Comparison of ENCODE assay signal across 8 mouse cellular contexts in genomic region chr19:5799566-5800349, GRCm38 (mm10). TPM values are rescaled to one million over a fixed set of nuclear protein-coding genes. Genes with fewer than 3 reads are reported as not detected.
DNase-seq lines count a peak whose midpoint lies in the region; ATAC-seq and TF ChIP-seq lines count a peak whose summit lies in the region.

No protein-coding gene starts in this region.

- peaks cover 39% of the 10 kb centered on the region for H3K36me3 ChIP-seq in heart, adult 2 months (ENCODE audit: control insufficient read depth, insufficient read depth, low read length)
- H3K36me3 ChIP-seq in forebrain, embryonic 14.5 days (ENCODE audit: control insufficient read depth, insufficient read depth, low read length), result peaks cover 48% of the 10 kb centered on the region
- H3K36me3 ChIP-seq in limb, embryonic 13.5 days, result peaks cover 42% of the 10 kb centered on the region
- H3K36me3 ChIP-seq in neural tube, embryonic 13.5 days, result peaks cover 39% of the 10 kb centered on the region

- WGBS in heart, adult 2 months, result under 1% methylated on average over 10 of the region's 10 CpGs
- under 1% methylated on average over 10 of the region's 10 CpGs for WGBS in forebrain, embryonic 14.5 days
- WGBS in limb, embryonic 13.5 days, result under 1% methylated on average over 10 of the region's 10 CpGs
- WGBS in neural tube, embryonic 13.5 days, result under 1% methylated on average over 10 of the region's 10 CpGs

- peaks cover 8% of the 10 kb centered on the region for H3K4me1 ChIP-seq in heart, adult 2 months (ENCODE audit: control insufficient read depth, insufficient read depth, low read length)
- peaks cover 34% of the 10 kb centered on the region for H3K4me1 ChIP-seq in forebrain, embryonic 14.5 days (ENCODE audit: control insufficient read depth, insufficient read depth, low read length)
- peaks cover 41% of the 10 kb centered on the region for H3K4me1 ChIP-seq in limb, embryonic 13.5 days
- H3K4me1 ChIP-seq in neural tube, embryonic 13.5 days (replicated peaks), result peaks cover 50% of the 10 kb centered on the region

- H3K27me3 ChIP-seq in heart, adult 2 months (ENCODE audit: control insufficient read depth, insufficient read depth, low read length), result no peaks in the 10 kb centered on the region
- H3K27me3 ChIP-seq in forebrain, embryonic 14.5 days (replicated peaks; ENCODE audit: control insufficient read depth, insufficient read depth, low read length), result no peaks in the 10 kb centered on the region
- no peaks in the 10 kb centered on the region for H3K27me3 ChIP-seq in limb, embryonic 13.5 days
- H3K27me3 ChIP-seq in neural tube, embryonic 13.5 days, result no peaks in the 10 kb centered on the region

- peak overlapping the region; percentile 77 for H3K4me2 ChIP-seq in forebrain, embryonic 14.5 days (ENCODE audit: low read length)
- peak overlapping the region; percentile 95 for H3K4me2 ChIP-seq in limb, embryonic 13.5 days (replicated peaks)
- peak overlapping the region; percentile 100 for H3K4me2 ChIP-seq in neural tube, embryonic 13.5 days

- no peaks in the 10 kb centered on the region for H3K9me3 ChIP-seq in forebrain, embryonic 14.5 days (replicated peaks; ENCODE audit: control insufficient read depth, low read length)
- no peaks in the 10 kb centered on the region for H3K9me3 ChIP-seq in limb, embryonic 13.5 days
- H3K9me3 ChIP-seq in neural tube, embryonic 13.5 days, result no peaks in the 10 kb centered on the region

- H3K27ac ChIP-seq in heart, adult 2 months, result peak overlapping the region; percentile 100
- H3K27ac ChIP-seq in forebrain, embryonic 14.5 days (ENCODE audit: low read depth, low read length), result peak overlapping the region; percentile 100
- peak overlapping the region; percentile 100 for H3K27ac ChIP-seq in limb, embryonic 13.5 days
- H3K27ac ChIP-seq in neural tube, embryonic 13.5 days (replicated peaks), result peak overlapping the region; percentile 100

- no peak for ATAC-seq in forebrain, embryonic 14.5 days
- ATAC-seq in limb, embryonic 13.5 days (ENCODE audit: low FRiP score, low read depth), result no peak
- ATAC-seq in neural tube, embryonic 13.5 days (ENCODE audit: low read depth), result no peak

- H3K79me2 ChIP-seq in heart, adult 2 months (replicated peaks; ENCODE audit: control insufficient read depth, insufficient read depth, low read length), result peaks cover 7% of the 10 kb centered on the region

- peak; percentile 26; the same call in 1 of the 2 replicates for TF ChIP-seq EP300 in heart, adult 2 months (IDR thresholded peaks at IDR 0.05; ENCODE audit: insufficient read depth, low read depth, low read length)

- peak; percentile 42 to 49 for DNase-seq in heart, adult 2 months
- no peak for DNase-seq in heart, postnatal 36 days
- peak; percentile 43 for DNase-seq in MN1 (ENCODE audit: low spot score)
- DNase-seq in forebrain, embryonic 14.5 days (ENCODE audit: low spot score), result peak; percentile 52
- DNase-seq in thymus, adult 18-20 months, result no peak
- DNase-seq in left cerebral cortex, postnatal 4 days, result no peak

- peak; percentile 61 for TF ChIP-seq POLR2A in heart, adult 2 months (IDR thresholded peaks at IDR 0.05; ENCODE audit: insufficient read depth, low read depth, low read length)

- peak overlapping the region; percentile 96 for H3K9ac ChIP-seq in heart, adult 2 months (ENCODE audit: low read depth, low read length)
- peak overlapping the region; percentile 99 for H3K9ac ChIP-seq in forebrain, embryonic 14.5 days (ENCODE audit: low read length)
- peak overlapping the region; percentile 100 for H3K9ac ChIP-seq in limb, embryonic 13.5 days
- H3K9ac ChIP-seq in neural tube, embryonic 13.5 days, result peak overlapping the region; percentile 99

- peak overlapping the region; percentile 89 for H3K4me3 ChIP-seq in heart, adult 2 months
- H3K4me3 ChIP-seq in forebrain, embryonic 14.5 days (ENCODE audit: low read depth, low read length), result peak overlapping the region; percentile 97
- peak overlapping the region; percentile 99 for H3K4me3 ChIP-seq in limb, embryonic 13.5 days
- peak overlapping the region; percentile 82 for H3K4me3 ChIP-seq in neural tube, embryonic 13.5 days

- intact Hi-C loops in heart, adult 2 months (cut with DNase I), result no loop called here
- intact Hi-C loops in heart, postnatal 36 days (cut with DNase I), result no loop called here
- intact Hi-C loops in left cerebral cortex, postnatal 4 days (cut with DNase I), result no loop called here

- no peak for TF ChIP-seq CTCF in heart, adult 2 months (IDR thresholded peaks at IDR 0.05)

RNA-seq across cellular contexts. Expression of gene Scyl1, which starts 28.5 kb away (rescaled TPM):
- total RNA-seq in heart, adult 2 months (2021), result 10 to 100 TPM; 57.2 to 70.0 TPM
- polyA plus RNA-seq in heart, adult 2 months (2012; rRNA removed), result 95.6 and 113 TPM in 2 replicates
- 10 to 100 TPM; 69.0 to 72.9 TPM for total RNA-seq in heart, postnatal 36 days (2021)
- 56.1 and 67.9 TPM in 2 replicates for polyA plus RNA-seq in forebrain, embryonic 14.5 days (2014; fragmentation: Nextera tagmentation; extraction: Ambion mirVana)
- polyA plus RNA-seq in limb, embryonic 13.5 days (2015; fragmentation: Nextera tagmentation; extraction: Ambion mirVana), result 76.9 and 82.7 TPM in 2 replicates
- polyA plus RNA-seq in neural tube, embryonic 13.5 days (2015; fragmentation: Nextera tagmentation; extraction: Ambion mirVana), result 66.7 and 69.8 TPM in 2 replicates
- 10 to 100 TPM; 81.7 to 81.8 TPM for total RNA-seq in left cerebral cortex, postnatal 4 days (2021)

RNA-seq across cellular contexts. Expression of gene Ltbp3, which starts 59.1 kb away (rescaled TPM):
- total RNA-seq in heart, adult 2 months (2021), result 10 to 100 TPM; 30.7 to 34.2 TPM
- 61.3 and 61.5 TPM in 2 replicates for polyA plus RNA-seq in heart, adult 2 months (2012; rRNA removed)
- 10 to 100 TPM; 36.5 to 42.2 TPM for total RNA-seq in heart, postnatal 36 days (2021)
- 8.5 and 10.7 TPM in 2 replicates for polyA plus RNA-seq in forebrain, embryonic 14.5 days (2014; fragmentation: Nextera tagmentation; extraction: Ambion mirVana)
- polyA plus RNA-seq in limb, embryonic 13.5 days (2015; fragmentation: Nextera tagmentation; extraction: Ambion mirVana), result 41.1 and 48.9 TPM in 2 replicates
- 16.0 and 17.0 TPM in 2 replicates for polyA plus RNA-seq in neural tube, embryonic 13.5 days (2015; fragmentation: Nextera tagmentation; extraction: Ambion mirVana)
- total RNA-seq in left cerebral cortex, postnatal 4 days (2021), result 10 to 100 TPM; 23.8 to 23.9 TPM

Comparison
In these comparisons a context has a peak if more than half of its experiments do, and no peak if none do; other contexts are left out.
1. DNase-seq: peak in heart, adult 2 months (2 of 2), MN1 (single experiment) and forebrain, embryonic 14.5 days (single experiment); none in heart, postnatal 36 days (0 of 2), thymus, adult 18-20 months (0 of 2) and left cerebral cortex, postnatal 4 days (single experiment).
2. Peak in every context shown above with its lines, with median percentiles within 50 percentile points of each other: H3K27ac ChIP-seq, H3K4me3 ChIP-seq, H3K9ac ChIP-seq and H3K4me2 ChIP-seq.